Mouse (Mus musculus): ENCODE measurements around the gene Pafah1b1. TPM values are rescaled to one million over a fixed set of nuclear protein-coding genes. Genes with fewer than 3 reads are reported as not detected.

Gene Pafah1b1
- polyA plus RNA-seq (2016; fragmentation: Nextera tagmentation; extraction: Ambion mirVana), result 73.0 and 82.4 TPM in 2 replicates

- Histone ChIP-seq H3K27ac (peak within 1 kb of the TSS; percentile 95), H3K9me3 (no peaks in the 10 kb centered on the region), H3K4me3 (peak within 1 kb of the TSS; percentile 100), H3K27me3 (replicated peaks) (no peaks in the 10 kb centered on the region), H3K4me1 (peaks cover 14% of the 10 kb centered on the region), H3K4me2 (replicated peaks) (peak within 1 kb of the TSS; percentile 78), H3K9ac (peak within 1 kb of the TSS; percentile 99), H3K36me3 (no peaks in the 10 kb centered on the region)
- WGBS, result under 1% methylated on average over 48 of the region's 56 CpGs
- ATAC-seq (ENCODE audit: low FRiP score, low read depth), result peak; percentile 98
Observed at GRCm38 (mm10) chr11:74724235-74724791, at the start of gene Pafah1b1. TSS of gene Pafah1b1 (minus strand) at chr11:74724670.

DNA sequence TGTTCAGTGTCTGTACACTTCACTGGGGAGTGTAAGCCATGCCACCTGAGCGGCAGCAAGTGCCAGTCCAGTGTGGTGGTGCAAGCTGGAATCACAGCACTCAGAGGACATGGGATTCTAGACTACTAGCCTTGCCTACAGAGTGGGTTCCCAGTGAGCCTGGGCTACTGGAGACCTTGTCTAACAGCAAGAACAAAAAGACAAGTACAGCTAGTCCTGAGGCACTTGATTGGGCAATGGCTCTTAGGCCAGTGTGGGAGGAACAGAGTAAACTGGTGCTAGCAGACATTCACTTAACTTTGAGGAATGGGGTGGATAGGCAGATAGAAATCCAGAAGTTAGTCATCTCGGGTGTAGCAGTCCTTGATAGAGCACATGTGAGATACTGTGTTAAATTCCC is 47.9 kb upstream of the Pafah1b1 start:
- H3K4me3 ChIP-seq, result no peak overlapping the region
- WGBS, result 90% methylated on average over 2 of the region's 2 CpGs
- no peak for ATAC-seq (ENCODE audit: low FRiP score, low read depth)
- H3K4me2 ChIP-seq (replicated peaks), result no peak overlapping the region
- H3K9me3 ChIP-seq, result no peaks in the 10 kb centered on the region
- H3K36me3 ChIP-seq, result peaks cover 34% of the 10 kb centered on the region
- H3K27me3 ChIP-seq (replicated peaks), result no peaks in the 10 kb centered on the region
- H3K4me1 ChIP-seq, result peaks cover 12% of the 10 kb centered on the region
- H3K9ac ChIP-seq, result no peak overlapping the region
- H3K27ac ChIP-seq, result no peak overlapping the region

DNA sequence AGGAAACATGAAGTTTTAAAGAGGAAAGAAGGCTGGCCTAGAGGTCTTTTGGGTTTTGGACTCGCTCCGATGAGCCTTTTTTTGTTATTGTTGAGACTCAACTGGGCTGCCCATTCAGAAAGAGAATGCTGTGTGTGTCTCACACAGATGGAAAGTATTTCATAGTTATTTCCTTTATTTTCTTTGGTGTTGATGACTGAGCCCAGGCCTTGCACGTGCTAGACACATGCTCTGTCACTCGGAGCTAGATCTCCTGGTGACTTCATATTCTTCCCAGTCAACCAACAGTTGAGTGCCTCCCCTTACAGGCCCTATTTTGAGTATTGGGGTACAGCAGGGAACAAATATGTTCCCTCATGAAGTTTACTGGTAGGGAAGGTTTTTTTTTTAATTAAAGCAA is 47.2 kb upstream of the Pafah1b1 start:
- Histone ChIP-seq H3K4me1 (peaks cover 12% of the 10 kb centered on the region), H3K4me2 (replicated peaks) (peak overlapping the region; percentile 71), H3K27me3 (replicated peaks) (no peaks in the 10 kb centered on the region), H3K36me3 (peaks cover 34% of the 10 kb centered on the region), H3K9me3 (no peaks in the 10 kb centered on the region), H3K27ac (no peak overlapping the region), H3K4me3 (peak overlapping the region; percentile 66), H3K9ac (no peak overlapping the region)
- no peak for ATAC-seq (ENCODE audit: low FRiP score, low read depth)
- 66% methylated on average over 4 of the region's 4 CpGs for WGBS

DNA sequence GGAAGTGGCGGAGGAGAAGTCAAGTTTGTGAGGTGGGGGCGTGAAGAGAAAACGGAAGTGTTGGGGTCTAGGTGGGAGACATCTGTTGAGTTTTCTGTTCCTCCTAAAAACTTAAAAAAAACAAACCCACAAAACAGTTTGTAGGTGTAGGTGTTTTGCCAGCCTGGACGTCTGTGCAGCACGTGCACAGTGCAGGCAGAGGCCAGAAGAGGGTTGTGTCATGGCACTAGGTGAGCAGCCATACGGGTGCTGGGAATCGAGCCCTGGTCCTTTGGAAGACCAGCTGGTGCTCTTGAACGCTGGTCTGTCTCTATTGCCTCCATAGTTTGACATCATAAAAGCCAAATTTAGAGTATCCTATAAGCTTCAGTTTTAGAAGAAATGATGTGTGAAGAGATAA is 46.8 kb upstream of the Pafah1b1 start:
- Histone ChIP-seq H3K27ac (peak overlapping the region; percentile 57), H3K4me2 (replicated peaks) (peak overlapping the region; percentile 71), H3K4me3 (peak overlapping the region; percentile 66), H3K4me1 (peaks cover 12% of the 10 kb centered on the region), H3K9me3 (no peaks in the 10 kb centered on the region), H3K27me3 (replicated peaks) (no peaks in the 10 kb centered on the region), H3K36me3 (peaks cover 32% of the 10 kb centered on the region), H3K9ac (peak overlapping the region; percentile 81)
- 17% methylated on average over 8 of the region's 8 CpGs for WGBS
- ATAC-seq (ENCODE audit: low FRiP score, low read depth), result no peak

DNA sequence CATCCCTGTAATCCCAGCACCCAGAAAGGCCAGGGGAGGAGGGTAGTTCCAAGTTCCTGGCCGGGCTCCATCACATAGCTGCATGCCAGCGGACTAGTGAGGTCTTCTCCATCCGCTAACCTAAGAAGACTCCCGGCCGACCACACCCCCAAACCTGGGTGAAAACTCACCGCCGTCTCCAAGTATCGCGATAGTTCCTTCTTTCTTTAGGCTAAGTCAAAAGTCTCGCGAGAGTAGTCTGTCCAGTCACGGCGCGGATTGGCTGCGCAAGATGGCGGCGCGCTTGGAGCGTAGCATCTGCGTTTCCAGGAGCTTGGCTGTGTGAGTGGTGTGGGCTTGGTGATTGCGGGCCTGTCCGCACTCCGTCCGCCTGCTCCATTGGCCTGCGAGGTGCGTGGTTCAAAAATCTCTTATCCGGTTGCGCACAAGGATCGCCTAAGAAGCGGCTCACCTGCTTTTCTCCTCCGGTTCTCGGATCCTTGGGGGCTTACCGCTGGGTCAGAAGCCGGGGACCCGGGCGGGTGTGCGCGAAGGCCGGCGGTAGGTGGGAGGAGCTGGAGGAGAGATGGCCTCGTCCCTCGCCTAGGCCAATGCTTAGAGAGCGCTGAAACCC is 46.2 kb upstream of the Pafah1b1 start, which contains the start of gene Mettl16:
TSS of gene Mettl16 (plus strand) at position 236 of the 613 bp plus-strand sequence.
- H3K4me2 ChIP-seq (replicated peaks), result peak within 1 kb of the TSS; percentile 71
- no peaks in the 10 kb centered on the region for H3K27me3 ChIP-seq (replicated peaks)
- peak within 1 kb of the TSS; percentile 66 for H3K4me3 ChIP-seq
- H3K36me3 ChIP-seq, result peaks cover 27% of the 10 kb centered on the region
- H3K9me3 ChIP-seq, result no peaks in the 10 kb centered on the region
- H3K4me1 ChIP-seq, result peaks cover 12% of the 10 kb centered on the region
- WGBS, result under 1% methylated on average over 43 of the region's 43 CpGs
- peak within 1 kb of the TSS; percentile 57 for H3K27ac ChIP-seq
- peak; percentile 97 for ATAC-seq (ENCODE audit: low FRiP score, low read depth)
- peak within 1 kb of the TSS; percentile 81 for H3K9ac ChIP-seq

- peak overlapping the region; percentile 66 for H3K4me3 ChIP-seq
- peaks cover 20% of the 10 kb centered on the region for H3K36me3 ChIP-seq
- H3K27me3 ChIP-seq (replicated peaks), result no peaks in the 10 kb centered on the region
- H3K4me2 ChIP-seq (replicated peaks), result peak overlapping the region; percentile 71
- H3K9me3 ChIP-seq, result no peaks in the 10 kb centered on the region
- 85% methylated on average over 9 of the region's 9 CpGs for WGBS
- H3K9ac ChIP-seq, result peak overlapping the region; percentile 64
- H3K4me1 ChIP-seq, result peaks cover 12% of the 10 kb centered on the region
- no peak for ATAC-seq (ENCODE audit: low FRiP score, low read depth)
- no peak overlapping the region for H3K27ac ChIP-seq
Observed at GRCm38 (mm10) chr11:74770037-74770436, 45.6 kb upstream of the Pafah1b1 start.

DNA sequence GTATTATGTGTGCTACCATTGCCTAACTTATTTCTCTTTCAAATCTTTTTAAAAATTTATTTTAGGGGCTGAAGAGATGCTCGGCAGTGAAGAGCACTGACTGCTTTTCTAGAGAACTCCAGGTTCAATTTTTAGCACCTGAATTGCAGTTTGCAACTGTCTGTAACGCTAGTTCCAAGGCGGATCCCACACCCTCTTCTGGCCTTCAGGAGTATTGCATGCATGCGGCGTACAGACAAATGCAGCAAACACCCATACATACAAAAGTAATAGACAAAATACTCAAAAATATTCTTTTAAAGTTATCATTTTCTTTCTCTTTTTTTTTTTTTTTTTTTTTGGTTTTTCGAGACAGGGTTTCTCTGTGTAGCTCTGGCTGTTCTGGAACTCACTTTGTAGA is 43.6 kb upstream of the Pafah1b1 start:
- peaks cover 12% of the 10 kb centered on the region for H3K4me1 ChIP-seq

GRCm38 (mm10) chr11:74767469-74767868 is 43.0 kb upstream of the Pafah1b1 start:
- ATAC-seq (ENCODE audit: low FRiP score, low read depth), result no peak
- no peak overlapping the region for H3K4me2 ChIP-seq (replicated peaks)
- no peak overlapping the region for H3K9ac ChIP-seq
- no peak overlapping the region for H3K4me3 ChIP-seq
- H3K27me3 ChIP-seq (replicated peaks), result no peaks in the 10 kb centered on the region
- no peaks in the 10 kb centered on the region for H3K9me3 ChIP-seq
- WGBS, result 89% methylated on average over 4 of the region's 4 CpGs
- H3K4me1 ChIP-seq, result peaks cover 12% of the 10 kb centered on the region
- H3K27ac ChIP-seq, result no peak overlapping the region
- no peaks in the 10 kb centered on the region for H3K36me3 ChIP-seq

More for the DNA sequence above, 43.6 kb upstream of the Pafah1b1 start:
- no peaks in the 10 kb centered on the region for H3K27me3 ChIP-seq (replicated peaks)
- H3K4me3 ChIP-seq, result no peak overlapping the region
- no peaks in the 10 kb centered on the region for H3K36me3 ChIP-seq
- no peaks in the 10 kb centered on the region for H3K9me3 ChIP-seq
- no peak overlapping the region for H3K27ac ChIP-seq
- no peak for ATAC-seq (ENCODE audit: low FRiP score, low read depth)
- no peak overlapping the region for H3K9ac ChIP-seq
- 34% methylated on average over 6 of the region's 6 CpGs for WGBS
- H3K4me2 ChIP-seq (replicated peaks), result no peak overlapping the region

DNA sequence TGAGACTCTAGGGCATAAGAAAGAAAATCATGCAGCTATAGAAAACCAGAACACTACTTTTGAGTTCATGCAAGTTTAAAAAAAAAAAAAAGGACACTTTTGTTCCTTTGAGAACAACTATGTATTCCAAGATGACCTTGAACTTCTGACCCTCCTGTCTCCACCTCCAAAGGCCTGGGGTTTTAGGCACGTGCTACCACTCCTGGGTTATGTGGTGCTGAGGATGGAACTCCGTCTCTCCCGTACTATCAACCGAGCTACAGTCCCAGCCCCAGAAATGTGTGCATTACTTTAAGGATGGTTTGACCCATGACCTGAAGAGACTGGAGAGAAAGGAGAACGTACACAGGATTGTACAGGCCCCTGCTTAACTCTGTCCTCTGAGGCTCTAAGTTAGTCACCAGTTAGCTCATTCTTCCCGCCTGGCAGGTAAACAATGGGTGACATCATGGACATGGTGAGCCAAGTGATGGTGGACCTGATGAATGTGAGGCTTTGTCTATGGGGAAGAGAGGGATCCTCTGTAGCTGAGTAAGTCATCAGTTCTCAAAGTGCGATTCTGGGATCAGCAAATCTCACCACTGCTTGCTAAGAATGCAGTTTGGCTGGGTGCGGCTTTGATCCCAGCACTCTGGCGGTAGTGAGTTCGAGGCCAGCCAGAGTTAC is 39.6 kb upstream of the Pafah1b1 start:
- no peak overlapping the region for H3K4me2 ChIP-seq (replicated peaks)
- no peaks in the 10 kb centered on the region for H3K36me3 ChIP-seq
- no peak overlapping the region for H3K27ac ChIP-seq
- H3K9ac ChIP-seq, result no peak overlapping the region
- H3K4me1 ChIP-seq, result no peaks in the 10 kb centered on the region
- H3K9me3 ChIP-seq, result no peaks in the 10 kb centered on the region
- ATAC-seq (ENCODE audit: low FRiP score, low read depth), result no peak
- whole genome bisulfite sequencing, result 81% methylated on average over 10 of the region's 10 CpGs
- no peaks in the 10 kb centered on the region for H3K27me3 ChIP-seq (replicated peaks)
- no peak overlapping the region for H3K4me3 ChIP-seq

DNA sequence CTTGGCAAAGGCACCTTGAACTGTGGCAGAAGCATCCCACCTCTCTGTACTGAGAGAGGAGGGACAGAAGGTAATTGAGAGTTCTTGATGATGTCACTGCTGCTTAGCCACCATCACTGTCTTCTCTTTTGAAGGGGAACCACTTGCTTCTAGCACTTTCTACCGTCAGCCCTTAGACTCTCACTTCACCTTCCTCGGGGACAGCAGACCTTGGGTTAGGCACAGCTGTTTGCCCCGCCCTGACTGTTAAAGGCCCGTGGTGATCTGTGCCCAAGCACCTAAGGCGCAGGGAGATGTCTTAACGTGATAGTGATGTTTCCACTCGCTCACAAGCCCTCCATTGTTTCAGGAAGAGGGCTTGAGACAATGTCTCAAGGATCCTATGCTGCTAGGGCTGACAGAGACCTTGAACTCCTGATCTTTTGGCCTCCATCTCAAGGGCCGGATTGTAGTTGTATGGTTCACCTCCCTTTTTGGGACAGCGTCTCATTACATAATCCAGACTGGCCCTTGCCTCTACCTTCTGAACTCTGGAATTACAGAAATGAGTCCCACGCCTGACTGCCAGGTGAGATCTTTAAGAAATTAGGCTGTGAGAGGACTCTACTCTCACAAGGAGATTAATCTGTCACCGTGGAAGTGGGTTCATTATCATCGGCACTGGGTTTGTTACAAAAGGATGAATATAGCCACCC is 36.7 kb upstream of the Pafah1b1 start:
- H3K36me3 ChIP-seq, result no peaks in the 10 kb centered on the region
- H3K9me3 ChIP-seq, result no peaks in the 10 kb centered on the region
- H3K27ac ChIP-seq, result no peak overlapping the region
- no peak overlapping the region for H3K4me3 ChIP-seq
- no peak overlapping the region for H3K4me2 ChIP-seq (replicated peaks)
- WGBS, result 72% methylated on average over 12 of the region's 12 CpGs
- no peaks in the 10 kb centered on the region for H3K4me1 ChIP-seq
- ATAC-seq (ENCODE audit: low FRiP score, low read depth), result no peak
- no peaks in the 10 kb centered on the region for H3K27me3 ChIP-seq (replicated peaks)
- H3K9ac ChIP-seq, result no peak overlapping the region

- H3K27me3 ChIP-seq (replicated peaks), result no peaks in the 10 kb centered on the region
- H3K4me1 ChIP-seq, result no peaks in the 10 kb centered on the region; the same call in 1 of the 2 replicates
- no peak for ATAC-seq (ENCODE audit: low FRiP score, low read depth)
- H3K27ac ChIP-seq, result no peak overlapping the region
- H3K4me3 ChIP-seq, result no peak overlapping the region
- no peak overlapping the region for H3K9ac ChIP-seq
- WGBS, result 85% methylated on average over 2 of the region's 2 CpGs
- H3K9me3 ChIP-seq, result no peaks in the 10 kb centered on the region
- no peaks in the 10 kb centered on the region for H3K36me3 ChIP-seq
- H3K4me2 ChIP-seq (replicated peaks), result no peak overlapping the region
Observed at GRCm38 (mm10) chr11:74756631-74757030, 32.2 kb upstream of the Pafah1b1 start.

Measured in neural tube, embryonic 12.5 days (tissue).